Mouse (Mus musculus): ENCODE measurements at regions not wholly inside any gene's neighbourhood (a gene's known extent, or its start where the extent isn't known, plus 50 kb on each side); places are given as distances from the start of the nearest gene placed in this dataset.

- no peak for DNase-seq (ENCODE audit: low spot score in 2 of 2)
Measured at GRCm38 (mm10) chr1:154076684-154077475, 124.1 kb upstream of the Zfp648 start.

- DNase-seq (ENCODE audit: low spot score in 2 of 2), result no peak
Measured at GRCm38 (mm10) chr1:154080505-154081380, 120.2 kb upstream of the Zfp648 start.

DNA sequence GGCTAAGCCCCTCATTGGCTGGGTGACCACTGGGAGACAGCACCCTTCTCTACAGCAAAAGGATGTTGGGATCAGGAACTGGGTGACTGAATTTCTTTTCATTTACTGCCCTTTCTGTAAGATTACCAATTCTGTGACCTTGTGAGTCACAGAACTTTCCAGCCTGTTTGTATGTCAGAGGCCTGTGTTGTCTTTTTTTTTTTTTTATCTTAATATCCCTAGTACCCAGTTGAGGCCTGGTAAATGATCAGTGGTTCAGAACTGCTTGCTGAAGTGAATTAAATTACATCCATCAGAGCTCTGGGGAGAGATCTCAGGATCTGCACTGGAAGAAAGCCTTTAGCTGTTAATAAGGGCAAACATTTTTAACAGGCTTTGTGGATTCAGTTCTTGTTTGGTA lies 114.8 kb upstream of the Zfp648 start:
- DNase-seq (ENCODE audit: low spot score in 2 of 2), result no peak

DNA sequence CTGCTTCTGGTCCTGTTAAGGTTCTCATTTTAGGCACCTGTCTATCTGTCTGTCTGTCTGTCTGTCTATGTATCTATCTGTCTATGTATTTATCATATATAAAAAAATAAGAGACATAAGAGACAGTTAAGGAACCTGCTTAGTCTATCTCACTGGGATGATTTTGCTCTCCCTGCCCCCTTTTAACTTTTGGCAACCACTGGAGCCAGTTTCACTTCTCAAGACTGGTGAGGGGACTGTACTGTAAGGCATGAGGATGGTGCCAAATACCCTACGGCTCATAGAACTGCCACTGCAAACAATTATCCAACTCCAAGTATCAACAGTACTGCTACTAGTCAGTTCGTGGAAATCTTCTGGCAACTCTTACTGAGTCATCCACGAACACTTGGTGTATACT lies 111.2 kb upstream of the Zfp648 start:
- DNase-seq (ENCODE audit: low spot score in 2 of 2), result no peak

DNA sequence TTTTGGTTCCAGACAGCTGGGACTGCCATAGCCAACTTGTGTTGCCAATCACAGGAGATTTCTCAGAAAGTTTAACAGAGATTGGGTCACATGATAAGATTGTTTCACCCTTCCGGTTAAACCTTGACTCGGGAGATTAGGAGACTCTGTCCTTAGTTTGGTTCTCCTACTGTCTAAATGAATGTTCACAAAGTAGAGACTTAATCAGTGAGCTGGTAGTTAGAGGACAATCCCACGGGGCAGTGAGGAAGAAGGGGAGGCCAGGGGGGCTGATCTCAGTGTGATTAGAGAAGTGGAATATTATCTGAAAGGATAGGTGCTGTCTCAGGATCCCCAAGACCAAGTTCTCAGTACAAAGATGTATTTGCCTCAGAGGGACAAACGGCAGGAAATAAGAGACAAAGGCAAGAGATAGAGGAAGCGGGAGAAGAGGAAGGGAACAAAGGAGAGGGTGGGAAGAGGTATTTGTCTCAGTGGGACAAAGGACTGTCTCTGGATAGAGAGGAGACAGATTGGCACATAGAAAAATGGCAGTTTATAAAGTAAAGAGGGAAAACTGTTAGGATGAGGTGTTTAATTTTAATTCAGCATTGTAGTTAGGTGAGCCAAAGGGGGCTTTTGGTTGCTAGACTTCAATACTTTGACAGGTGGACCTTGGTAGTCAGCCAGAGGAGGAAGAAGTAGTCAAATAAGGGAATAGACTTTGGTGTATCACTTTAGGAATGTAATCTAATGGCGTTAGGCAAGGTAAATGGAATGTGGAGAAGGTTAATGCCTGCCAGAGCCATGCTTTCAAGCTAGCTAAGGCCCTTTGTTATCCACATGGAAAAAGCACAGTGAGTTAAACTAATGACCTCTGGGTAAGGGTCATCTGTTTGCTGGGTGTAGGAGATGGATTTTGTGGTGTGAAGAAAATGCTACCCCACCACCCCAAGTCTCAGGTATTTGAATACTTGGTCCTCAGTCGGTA lies 110.2 kb upstream of the Zfp648 start:
- no peak for DNase-seq (ENCODE audit: low spot score in 2 of 2)

- no peak for DNase-seq (ENCODE audit: low spot score in 2 of 2)
Measured at GRCm38 (mm10) chr1:154093549-154093948, 107.4 kb upstream of the Zfp648 start.

GRCm38 (mm10) chr1:154094357-154094756 lies 106.6 kb upstream of the Zfp648 start:
- DNase-seq (ENCODE audit: low spot score in 2 of 2), result no peak

- no peak for DNase-seq (ENCODE audit: low spot score in 2 of 2)
Measured at GRCm38 (mm10) chr1:154096113-154096512, 104.9 kb upstream of the Zfp648 start.

DNA sequence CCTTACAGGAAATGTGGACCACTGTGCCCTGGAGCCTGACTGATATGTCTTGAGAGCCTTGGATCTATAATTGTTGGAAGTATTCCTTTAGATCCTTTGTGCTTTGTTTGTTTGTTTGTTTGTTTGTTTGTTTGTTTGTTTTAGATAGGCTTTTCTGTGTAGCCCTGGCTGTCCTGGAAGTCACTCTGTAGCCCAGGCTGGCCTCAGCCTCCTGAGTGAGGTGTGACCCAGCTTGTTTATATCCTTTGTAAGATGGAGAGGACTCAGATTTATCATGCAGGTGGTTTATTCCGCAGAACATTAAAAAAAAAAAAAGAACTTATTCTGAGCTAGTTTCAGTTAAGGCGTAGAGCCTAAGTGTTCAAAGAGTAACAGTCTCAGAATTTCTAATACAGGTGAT lies 104.1 kb upstream of the Zfp648 start:
- DNase-seq (ENCODE audit: low spot score in 2 of 2), result no peak

DNA sequence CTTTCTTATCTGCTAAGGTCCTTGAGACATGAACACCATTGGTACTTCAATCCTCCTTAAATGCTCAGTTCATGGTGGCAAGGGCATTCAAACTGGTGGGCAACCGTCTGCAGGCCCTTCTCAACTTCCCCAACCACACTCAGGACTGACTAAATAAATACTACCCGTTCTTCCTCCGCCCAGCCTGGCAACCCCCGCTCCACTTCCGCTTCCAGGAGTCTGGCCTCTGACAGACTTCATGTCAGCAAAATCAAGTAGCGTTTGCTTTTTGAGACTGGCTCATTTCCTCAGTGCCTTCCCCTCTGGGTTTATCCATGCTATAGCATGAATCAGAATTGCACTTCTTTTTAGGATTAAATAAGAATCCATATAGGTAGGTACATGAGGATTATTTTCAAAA lies 103.3 kb upstream of the Zfp648 start:
- DNase-seq (ENCODE audit: low spot score in 2 of 2), result no peak

DNA sequence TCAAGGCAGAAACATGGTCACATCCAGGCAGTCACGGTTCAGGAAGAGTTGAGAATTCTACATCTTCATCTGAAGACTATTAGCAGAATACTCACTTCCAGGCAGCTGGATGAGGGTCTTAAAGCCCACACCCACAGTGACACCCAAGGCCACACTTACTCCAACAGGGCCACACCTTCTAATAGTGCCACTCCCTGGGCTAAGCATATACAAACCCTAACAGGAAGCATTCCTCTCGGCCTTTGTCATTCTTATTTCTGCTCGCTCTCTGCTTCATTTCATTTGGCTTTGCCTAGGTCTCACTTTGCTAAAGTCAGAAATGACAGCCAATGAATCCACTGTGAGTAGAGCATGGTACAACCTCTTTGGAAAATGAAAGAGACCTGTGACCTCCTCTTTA lies 100.4 kb upstream of the Zfp648 start:
- DNase-seq (ENCODE audit: low spot score in 2 of 2), result no peak

DNA sequence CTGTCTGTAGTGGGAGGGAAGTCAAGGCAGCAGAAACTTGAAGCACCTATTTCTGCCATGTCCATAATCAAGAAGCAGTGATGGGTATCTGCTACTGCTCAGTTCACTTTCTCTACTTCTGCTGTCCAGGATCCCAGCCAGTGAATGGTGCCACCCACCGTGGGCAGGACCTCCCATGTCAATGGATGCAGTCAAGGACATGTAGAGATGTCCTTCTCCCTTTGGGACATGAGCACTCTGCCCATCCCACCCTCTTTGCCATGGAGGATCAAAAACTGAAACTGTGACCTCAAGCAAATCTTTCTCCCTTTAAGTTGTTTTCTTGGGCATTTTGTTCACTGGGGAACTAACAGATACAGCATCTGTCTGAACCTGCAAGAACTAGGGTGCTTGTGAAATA lies 99.6 kb upstream of the Zfp648 start:
- no peak for DNase-seq (ENCODE audit: low spot score in 2 of 2)

DNA sequence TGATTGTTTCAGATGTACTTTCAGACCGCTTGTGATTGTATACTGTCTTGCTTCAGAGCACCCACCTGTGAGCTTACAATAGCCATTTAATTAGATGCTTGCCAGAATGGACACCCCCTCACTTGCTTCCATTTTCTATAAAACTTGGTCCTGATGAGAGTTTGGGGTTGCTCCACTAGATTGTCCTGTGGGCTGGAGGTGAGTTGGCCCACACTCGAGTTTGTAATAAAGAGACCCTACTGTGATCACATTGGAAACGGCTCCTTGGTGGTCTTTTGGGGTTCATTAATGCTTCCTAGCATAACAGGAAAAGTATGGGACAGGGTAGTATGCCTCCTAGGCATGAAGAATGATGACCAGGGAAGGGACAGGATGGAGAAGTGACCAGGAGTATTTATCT lies 98.8 kb upstream of the Zfp648 start:
- no peak for DNase-seq (ENCODE audit: low spot score in 2 of 2)

GRCm38 (mm10) chr1:154102871-154103596 lies 98.0 kb upstream of the Zfp648 start:
- DNase-seq (ENCODE audit: low spot score in 2 of 2), result peak; percentile 48 to 70

- DNase-seq (ENCODE audit: low spot score in 2 of 2), result no peak
Measured at GRCm38 (mm10) chr1:154103597-154103923, 97.4 kb upstream of the Zfp648 start.

GRCm38 (mm10) chr1:154104006-154104600 lies 96.9 kb upstream of the Zfp648 start:
- DNase-seq (ENCODE audit: low spot score in 2 of 2), result no peak

GRCm38 (mm10) chr1:154104779-154105178 lies 96.2 kb upstream of the Zfp648 start:
- DNase-seq (ENCODE audit: low spot score in 2 of 2), result no peak

GRCm38 (mm10) chr1:154112500-154112899 lies 88.5 kb upstream of the Zfp648 start:
- DNase-seq (ENCODE audit: low spot score in 2 of 2), result no peak

GRCm38 (mm10) chr1:154113291-154114050 lies 87.5 kb upstream of the Zfp648 start:
- no peak for DNase-seq (ENCODE audit: low spot score in 2 of 2)
